Mouse (Mus musculus) spleen, embryonic (tissue): ENCODE measurements at regions not wholly inside any gene's neighbourhood (a gene's known extent, or its start where the extent isn't known, plus 50 kb on each side); places are given as distances from the start of the nearest gene placed in this dataset.
"Not testable (repeated sequence)": the region's sequence is repeated elsewhere in the genome, so short reads cannot be mapped to it uniquely, and the experiment has no call there.

Experiments used
- CTCF ChIA-PET: fragments of 350-600 bp; sonication (Branson Sonifier 250); formaldehyde crosslinking; loops from one replicate; lab custom pipeline; 2022; lab: Charles Lee

DNA sequence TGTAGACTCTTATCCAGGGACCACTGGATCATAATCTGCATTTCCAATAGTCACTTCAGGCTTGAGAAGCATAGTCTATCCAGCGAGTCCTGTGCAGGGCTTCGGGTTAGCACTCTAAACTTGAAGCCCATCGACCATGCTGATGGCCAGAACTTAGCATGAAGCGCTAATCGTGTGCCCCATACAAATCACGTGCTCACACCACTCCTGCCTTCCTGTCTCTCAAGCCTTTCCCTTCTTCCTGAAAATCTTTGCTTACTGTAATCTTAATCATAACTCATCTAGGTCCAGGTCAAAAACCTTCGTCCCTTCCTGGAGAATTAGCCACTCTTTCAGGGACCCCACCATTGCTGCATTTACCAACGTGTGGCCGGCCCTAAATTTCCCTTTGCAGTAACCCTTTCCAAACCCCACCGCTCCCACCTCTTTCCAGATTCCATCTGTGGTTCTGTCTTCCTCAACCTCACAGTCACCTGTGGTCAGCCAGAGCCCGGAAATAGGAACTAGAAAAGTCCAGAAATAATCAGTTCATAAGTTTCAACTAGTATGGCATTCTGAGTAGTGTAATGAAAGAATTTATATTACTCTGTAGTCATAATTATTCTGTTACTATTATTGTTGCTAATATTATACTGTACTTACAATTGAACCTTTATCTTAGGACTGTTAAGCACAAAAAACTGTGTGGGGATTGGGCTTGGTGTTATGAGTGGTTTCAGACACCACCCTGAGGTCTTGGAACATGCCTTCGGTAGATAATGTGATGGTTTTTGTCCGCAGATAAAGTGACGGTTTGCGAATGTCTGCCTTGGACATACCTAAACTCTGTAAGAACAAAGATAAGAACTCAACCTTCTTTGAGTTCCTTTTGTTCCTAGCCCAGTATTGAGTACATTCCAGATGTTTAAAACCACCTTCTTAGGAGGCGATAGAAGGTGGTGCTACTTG, 57.3 kb upstream of the Slc1a3 start:
- CTCF ChIA-PET, result no interaction called here

DNA sequence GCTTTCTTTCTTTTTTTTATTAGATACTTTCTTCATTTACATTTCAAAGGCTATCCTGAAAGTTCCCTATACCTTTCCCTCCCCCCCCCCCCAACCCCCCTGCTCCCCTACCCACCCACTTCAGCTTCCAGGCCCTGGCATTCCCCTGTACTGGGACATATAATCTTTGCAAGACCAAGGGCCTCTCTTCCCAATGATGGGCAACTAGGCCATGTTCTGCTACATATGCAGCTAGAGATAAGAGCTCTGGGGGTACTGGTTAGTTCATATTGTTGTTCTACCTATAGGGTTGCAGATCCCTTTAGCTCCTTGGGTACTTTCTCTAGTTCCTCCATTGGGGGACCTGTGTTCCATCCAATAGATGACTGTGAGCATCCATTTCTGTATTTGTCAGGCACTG, 55.6 kb upstream of the Slc1a3 start:
- CTCF ChIA-PET, result not testable (repeated sequence)

DNA sequence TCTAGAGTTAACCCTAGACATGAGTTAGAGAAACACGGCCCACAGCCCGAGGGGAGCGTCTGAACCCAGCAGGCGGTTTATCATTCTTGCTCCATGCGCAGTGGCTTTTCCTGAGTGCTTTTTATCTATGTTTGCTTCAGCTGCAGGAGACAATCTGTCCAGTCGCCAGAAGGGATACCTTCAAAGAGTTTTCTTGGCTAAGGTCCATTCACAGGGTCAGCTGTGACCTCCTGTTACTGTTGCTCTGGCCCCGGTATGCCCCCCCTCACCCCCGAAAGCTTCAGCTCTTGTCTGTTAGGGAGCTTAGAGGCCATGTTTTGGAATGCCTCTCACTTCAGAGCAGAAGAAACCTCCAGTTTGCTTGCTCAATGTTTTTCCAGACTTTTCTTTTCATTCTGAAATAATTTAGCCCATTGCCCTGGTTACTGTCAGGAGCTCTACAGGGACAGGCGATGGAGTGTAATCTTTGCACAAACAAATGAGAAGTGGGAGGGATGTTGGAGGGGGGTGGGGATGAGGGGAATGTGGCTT, 51.2 kb upstream of the Slc1a3 start:
- CTCF ChIA-PET, result no interaction called here

DNA sequence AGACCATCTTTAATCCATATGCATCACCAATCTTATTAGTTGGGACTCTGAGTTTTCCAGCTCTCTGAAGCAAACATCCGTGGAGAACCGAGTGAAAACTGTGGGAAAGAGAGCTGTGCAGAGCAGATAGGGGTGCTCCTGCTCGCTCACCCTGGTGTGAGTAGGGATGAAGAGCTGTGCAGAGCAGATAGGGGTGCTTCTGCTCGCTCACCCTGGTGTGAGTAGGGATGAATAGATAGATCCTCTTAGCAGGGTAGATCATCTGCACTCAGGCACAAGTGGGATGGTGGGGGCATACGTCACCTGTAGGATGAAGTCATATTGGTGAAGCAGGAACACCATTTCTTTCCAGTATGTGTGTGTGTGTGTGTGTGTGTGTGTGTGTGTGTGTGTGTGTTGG, 50.6 kb upstream of the Slc1a3 start:
- CTCF ChIA-PET, result no interaction called here
